Mouse (Mus musculus): ENCODE measurements around the gene Atp11c. TPM values are rescaled to one million over a fixed set of nuclear protein-coding genes. Genes with fewer than 3 reads are reported as not detected.

Atp11c gene
- polyA plus RNA-seq, 1 experiment from 2014 or later, result 13.5 TPM

DNA sequence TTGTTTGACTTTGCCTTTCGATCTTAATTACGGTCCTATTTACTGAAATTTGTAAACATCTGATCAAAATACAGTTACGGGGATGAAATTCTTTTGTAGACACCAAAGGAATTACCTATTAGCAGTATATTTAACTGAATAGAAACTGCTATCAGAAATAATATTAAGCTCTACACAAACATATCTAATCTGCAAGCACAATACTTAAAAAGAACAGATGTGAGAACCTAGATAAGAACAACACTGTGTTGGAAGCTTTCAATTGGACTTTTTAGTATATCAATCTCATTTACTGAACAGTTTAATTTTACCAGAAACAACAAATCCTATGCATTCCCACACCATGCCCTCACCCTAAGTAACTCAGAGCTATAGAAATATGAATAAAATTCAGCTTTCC, 262.8 kb downstream of the Atp11c start:
- no peaks in the 10 kb centered on the region for H3K4me1 ChIP-seq (replicated peaks; ENCODE audit: control insufficient read depth, insufficient read depth, low read length)
- 93% methylated on average over 3 of the region's 3 CpGs for WGBS
- H3K36me3 ChIP-seq (ENCODE audit: control insufficient read depth, insufficient read depth), result no peaks in the 10 kb centered on the region
- ATAC-seq, result no peak
- no peak overlapping the region for H3K9ac ChIP-seq (replicated peaks; ENCODE audit: low read depth, low read length)
- H3K27ac ChIP-seq (ENCODE audit: low read length), result no peak overlapping the region
- no peak overlapping the region for H3K4me2 ChIP-seq (ENCODE audit: low read length)
- no peaks in the 10 kb centered on the region for H3K27me3 ChIP-seq (replicated peaks; ENCODE audit: control insufficient read depth, insufficient read depth, low read length)
- no peaks in the 10 kb centered on the region for H3K9me3 ChIP-seq (ENCODE audit: control insufficient read depth, low read length)
- H3K4me3 ChIP-seq (replicated peaks; ENCODE audit: low read length), result no peak overlapping the region

GRCm38 (mm10) chrX:60321321-60321720, 271.2 kb downstream of the Atp11c start:
- no peak overlapping the region for H3K4me2 ChIP-seq (ENCODE audit: low read length)
- H3K9ac ChIP-seq (replicated peaks; ENCODE audit: low read depth, low read length), result no peak overlapping the region
- H3K4me1 ChIP-seq (replicated peaks; ENCODE audit: control insufficient read depth, insufficient read depth, low read length), result no peaks in the 10 kb centered on the region
- WGBS, result 75% methylated on average over 4 of the region's 4 CpGs
- no peaks in the 10 kb centered on the region for H3K36me3 ChIP-seq (ENCODE audit: control insufficient read depth, insufficient read depth)
- no peaks in the 10 kb centered on the region for H3K9me3 ChIP-seq (ENCODE audit: control insufficient read depth, low read length)
- no peak overlapping the region for H3K27ac ChIP-seq (ENCODE audit: low read length)
- H3K27me3 ChIP-seq (replicated peaks; ENCODE audit: control insufficient read depth, insufficient read depth, low read length), result no peaks in the 10 kb centered on the region
- no peak overlapping the region for H3K4me3 ChIP-seq (replicated peaks; ENCODE audit: low read length)
- no peak for ATAC-seq

- H3K4me1 ChIP-seq (replicated peaks; ENCODE audit: control insufficient read depth, insufficient read depth, low read length), result no peaks in the 10 kb centered on the region
- WGBS, result 95% methylated on average over 3 of the region's 3 CpGs
- H3K9me3 ChIP-seq (ENCODE audit: control insufficient read depth, low read length), result no peaks in the 10 kb centered on the region
- no peak overlapping the region for H3K4me2 ChIP-seq (ENCODE audit: low read length)
- H3K27me3 ChIP-seq (replicated peaks; ENCODE audit: control insufficient read depth, insufficient read depth, low read length), result no peaks in the 10 kb centered on the region
- ATAC-seq, result no peak
- no peak overlapping the region for H3K27ac ChIP-seq (ENCODE audit: low read length)
- no peak overlapping the region for H3K4me3 ChIP-seq (replicated peaks; ENCODE audit: low read length)
- H3K36me3 ChIP-seq (ENCODE audit: control insufficient read depth, insufficient read depth), result no peaks in the 10 kb centered on the region
- H3K9ac ChIP-seq (replicated peaks; ENCODE audit: low read depth, low read length), result no peak overlapping the region
Observed at GRCm38 (mm10) chrX:60317661-60318060, 274.8 kb downstream of the Atp11c start.

DNA sequence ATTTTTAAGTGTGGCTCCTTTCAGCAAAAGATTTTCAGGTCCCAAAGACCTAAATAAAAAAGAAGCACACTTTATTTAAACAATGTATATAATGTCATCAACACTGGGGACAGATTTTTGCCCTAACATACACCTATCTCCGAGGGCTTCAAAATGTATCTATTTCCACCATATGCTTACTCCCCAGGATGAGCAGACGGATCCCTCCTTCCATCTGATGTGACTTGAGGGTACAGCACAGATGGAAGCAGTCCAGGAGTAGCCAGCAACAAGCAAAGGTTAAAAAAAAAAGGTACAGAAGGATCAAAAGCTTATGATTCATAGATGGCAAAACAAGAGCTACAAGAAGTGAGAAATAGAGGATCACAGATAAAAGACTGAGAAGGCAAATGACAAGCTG, 300.2 kb downstream of the Atp11c start:
- no peak overlapping the region for H3K9ac ChIP-seq (replicated peaks; ENCODE audit: low read depth, low read length)
- H3K27ac ChIP-seq (ENCODE audit: low read length), result no peak overlapping the region
- H3K4me1 ChIP-seq (replicated peaks; ENCODE audit: control insufficient read depth, insufficient read depth, low read length), result no peaks in the 10 kb centered on the region
- no peak overlapping the region for H3K4me2 ChIP-seq (ENCODE audit: low read length)
- H3K4me3 ChIP-seq (replicated peaks; ENCODE audit: low read length), result no peak overlapping the region
- no peaks in the 10 kb centered on the region for H3K36me3 ChIP-seq (ENCODE audit: control insufficient read depth, insufficient read depth)
- H3K27me3 ChIP-seq (replicated peaks; ENCODE audit: control insufficient read depth, insufficient read depth, low read length), result no peaks in the 10 kb centered on the region
- no peak for ATAC-seq
- H3K9me3 ChIP-seq (ENCODE audit: control insufficient read depth, low read length), result no peaks in the 10 kb centered on the region
- 67% methylated on average over 2 of the region's 2 CpGs for WGBS

- ATAC-seq, result no peak
- Histone ChIP-seq H3K9me3 (ENCODE audit: control insufficient read depth, low read length) (no peaks in the 10 kb centered on the region), H3K4me2 (ENCODE audit: low read length) (no peak overlapping the region), H3K9ac (replicated peaks; ENCODE audit: low read depth, low read length) (no peak overlapping the region), H3K27ac (ENCODE audit: low read length) (no peak overlapping the region), H3K36me3 (ENCODE audit: control insufficient read depth, insufficient read depth) (no peaks in the 10 kb centered on the region), H3K27me3 (replicated peaks; ENCODE audit: control insufficient read depth, insufficient read depth, low read length) (no peaks in the 10 kb centered on the region), H3K4me1 (replicated peaks; ENCODE audit: control insufficient read depth, insufficient read depth, low read length) (no peaks in the 10 kb centered on the region), H3K4me3 (replicated peaks; ENCODE audit: low read length) (no peak overlapping the region)
Observed at GRCm38 (mm10) chrX:60255346-60255745, 337.2 kb downstream of the Atp11c start.

DNA sequence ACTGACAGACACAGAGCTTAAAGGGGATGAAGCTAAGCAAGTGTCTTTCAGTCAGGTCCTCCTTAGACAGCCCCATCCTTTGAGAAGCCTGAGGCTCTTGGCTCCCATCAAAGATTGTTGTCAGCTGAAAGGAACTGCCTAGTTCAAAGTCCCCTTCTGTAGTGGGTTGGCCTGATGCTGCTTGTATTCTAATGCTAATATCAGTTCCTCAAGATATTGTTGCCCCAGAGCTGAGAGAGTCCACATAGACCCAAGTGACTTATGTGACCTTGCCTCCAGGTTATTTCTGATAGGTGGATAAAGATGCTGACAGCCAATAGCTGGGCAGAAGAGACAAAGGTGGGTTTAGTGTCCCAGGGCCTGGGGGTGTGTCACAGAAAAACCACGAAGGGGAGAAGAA, 404.8 kb downstream of the Atp11c start:
- no peak overlapping the region for H3K4me2 ChIP-seq (ENCODE audit: low read length)
- no peak overlapping the region for H3K27ac ChIP-seq (ENCODE audit: low read length)
- H3K4me3 ChIP-seq (replicated peaks; ENCODE audit: low read length), result no peak overlapping the region
- H3K9me3 ChIP-seq (ENCODE audit: control insufficient read depth, low read length), result no peaks in the 10 kb centered on the region
- no peak overlapping the region for H3K9ac ChIP-seq (replicated peaks; ENCODE audit: low read depth, low read length)
- no peaks in the 10 kb centered on the region for H3K4me1 ChIP-seq (replicated peaks; ENCODE audit: control insufficient read depth, insufficient read depth, low read length)
- 18% methylated on average over 1 of the region's 1 CpGs for WGBS
- no peak for ATAC-seq
- H3K36me3 ChIP-seq (ENCODE audit: control insufficient read depth, insufficient read depth), result no peaks in the 10 kb centered on the region
- no peaks in the 10 kb centered on the region for H3K27me3 ChIP-seq (replicated peaks; ENCODE audit: control insufficient read depth, insufficient read depth, low read length)

- Histone ChIP-seq H3K4me1 (replicated peaks; ENCODE audit: control insufficient read depth, insufficient read depth, low read length) (no peaks in the 10 kb centered on the region; the same call in none of the 2 replicates), H3K36me3 (ENCODE audit: control insufficient read depth, insufficient read depth) (no peaks in the 10 kb centered on the region), H3K4me2 (ENCODE audit: low read length) (no peak overlapping the region), H3K9me3 (ENCODE audit: control insufficient read depth, low read length) (no peaks in the 10 kb centered on the region), H3K4me3 (replicated peaks; ENCODE audit: low read length) (no peak overlapping the region), H3K27ac (ENCODE audit: low read length) (no peak overlapping the region), H3K9ac (replicated peaks; ENCODE audit: low read depth, low read length) (no peak overlapping the region), H3K27me3 (replicated peaks; ENCODE audit: control insufficient read depth, insufficient read depth, low read length) (no peaks in the 10 kb centered on the region)
- WGBS, result 32% methylated on average over 3 of the region's 3 CpGs
- no peak for ATAC-seq
Observed at GRCm38 (mm10) chrX:60182611-60183010, 409.9 kb downstream of the Atp11c start.

DNA sequence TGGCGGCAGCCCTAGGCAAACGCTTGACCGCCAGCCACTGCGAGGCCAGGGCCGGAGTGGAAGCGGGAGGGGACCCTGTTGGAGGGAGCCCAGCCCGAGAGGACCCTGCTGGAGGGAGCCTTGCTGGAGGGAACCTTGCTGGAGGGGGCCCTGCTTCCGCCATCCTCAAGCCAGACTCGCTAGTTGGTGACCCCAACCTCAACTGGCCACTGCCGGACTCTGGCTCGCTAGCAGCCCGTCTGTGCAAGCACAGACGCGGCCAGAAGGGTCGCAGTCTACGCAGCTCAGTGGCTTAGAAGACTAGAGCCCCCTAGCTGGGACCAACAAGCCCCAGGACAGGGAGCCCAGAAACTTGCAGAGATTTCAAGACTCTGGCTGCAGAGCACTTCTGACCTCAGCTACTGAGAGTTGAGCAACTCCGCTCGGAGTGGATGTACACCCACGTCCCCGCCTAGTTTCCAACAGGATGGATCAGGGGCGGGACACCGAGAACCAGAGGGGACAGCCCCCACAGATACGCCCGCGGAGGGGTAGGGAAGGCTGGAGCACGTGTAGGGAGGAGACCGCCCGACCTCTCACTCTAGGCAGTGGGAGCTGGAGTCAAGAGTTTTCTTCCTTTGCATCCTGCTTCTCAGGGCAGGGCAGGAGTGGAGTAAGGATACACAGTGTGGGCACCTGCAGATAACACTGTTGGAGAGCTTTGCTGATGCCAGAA, 413.6 kb downstream of the Atp11c start, which contains the start of gene Mcf2:
Mcf2 (minus strand) TSS at position 346 of the 715 bp plus-strand sequence.
- 18% methylated on average over 28 of the region's 28 CpGs for WGBS
- H3K27ac ChIP-seq (ENCODE audit: low read length), result no peak within 1 kb of the TSS

GRCm38 (mm10) chrX:60178025-60178743, 414.3 kb downstream of the Atp11c start:
- Histone ChIP-seq H3K4me2 (ENCODE audit: low read length) (peak overlapping the region; percentile 83), H3K4me1 (replicated peaks; ENCODE audit: control insufficient read depth, insufficient read depth, low read length) (no peaks in the 10 kb centered on the region; the same call in none of the 2 replicates), H3K9me3 (ENCODE audit: control insufficient read depth, low read length) (no peaks in the 10 kb centered on the region), H3K27ac (ENCODE audit: low read length) (no peak overlapping the region), H3K9ac (replicated peaks; ENCODE audit: low read depth, low read length) (peak overlapping the region; percentile 45; the same call in 1 of the 2 replicates), H3K36me3 (ENCODE audit: control insufficient read depth, insufficient read depth) (no peaks in the 10 kb centered on the region), H3K4me3 (replicated peaks; ENCODE audit: low read length) (peak overlapping the region; percentile 46), H3K27me3 (replicated peaks; ENCODE audit: control insufficient read depth, insufficient read depth, low read length) (no peaks in the 10 kb centered on the region)
- no peak for ATAC-seq
- WGBS, result 22% methylated on average over 18 of the region's 19 CpGs

More for the DNA sequence above, 413.6 kb downstream of the Atp11c start, which contains the start of gene Mcf2:
- Histone ChIP-seq H3K4me3 (replicated peaks; ENCODE audit: low read length) (peak within 1 kb of the TSS; percentile 46), H3K9me3 (ENCODE audit: control insufficient read depth, low read length) (no peaks in the 10 kb centered on the region), H3K4me2 (ENCODE audit: low read length) (peak within 1 kb of the TSS; percentile 83), H3K27me3 (replicated peaks; ENCODE audit: control insufficient read depth, insufficient read depth, low read length) (no peaks in the 10 kb centered on the region), H3K36me3 (ENCODE audit: control insufficient read depth, insufficient read depth) (no peaks in the 10 kb centered on the region), H3K9ac (replicated peaks; ENCODE audit: low read depth, low read length) (peak within 1 kb of the TSS; percentile 45; the same call in 1 of the 2 replicates), H3K4me1 (replicated peaks; ENCODE audit: control insufficient read depth, insufficient read depth, low read length) (no peaks in the 10 kb centered on the region; the same call in none of the 2 replicates)
- peak; percentile 82 for ATAC-seq

All from forebrain, embryonic 16.5 days (tissue).